Mouse (Mus musculus) stomach, postnatal 0 days (tissue): ENCODE results near the gene Mtg1.
A peak's percentile ranks its signal among the peaks of the same experiment; 100 is the strongest.

Experiments
- CTCF ChIP-seq: IDR thresholded peaks from 2 replicates; pipeline ENCODE4 v1.5.1; 2016; ENCODE audit warnings: antibody characterized with exemption, low read depth, mild to moderate bottlenecking, moderate library complexity
- EP300 ChIP-seq: optimal IDR thresholded peaks from 2 replicates; pipeline ENCODE3; 2016; ENCODE audit warnings: antibody characterized with exemption

DNA sequence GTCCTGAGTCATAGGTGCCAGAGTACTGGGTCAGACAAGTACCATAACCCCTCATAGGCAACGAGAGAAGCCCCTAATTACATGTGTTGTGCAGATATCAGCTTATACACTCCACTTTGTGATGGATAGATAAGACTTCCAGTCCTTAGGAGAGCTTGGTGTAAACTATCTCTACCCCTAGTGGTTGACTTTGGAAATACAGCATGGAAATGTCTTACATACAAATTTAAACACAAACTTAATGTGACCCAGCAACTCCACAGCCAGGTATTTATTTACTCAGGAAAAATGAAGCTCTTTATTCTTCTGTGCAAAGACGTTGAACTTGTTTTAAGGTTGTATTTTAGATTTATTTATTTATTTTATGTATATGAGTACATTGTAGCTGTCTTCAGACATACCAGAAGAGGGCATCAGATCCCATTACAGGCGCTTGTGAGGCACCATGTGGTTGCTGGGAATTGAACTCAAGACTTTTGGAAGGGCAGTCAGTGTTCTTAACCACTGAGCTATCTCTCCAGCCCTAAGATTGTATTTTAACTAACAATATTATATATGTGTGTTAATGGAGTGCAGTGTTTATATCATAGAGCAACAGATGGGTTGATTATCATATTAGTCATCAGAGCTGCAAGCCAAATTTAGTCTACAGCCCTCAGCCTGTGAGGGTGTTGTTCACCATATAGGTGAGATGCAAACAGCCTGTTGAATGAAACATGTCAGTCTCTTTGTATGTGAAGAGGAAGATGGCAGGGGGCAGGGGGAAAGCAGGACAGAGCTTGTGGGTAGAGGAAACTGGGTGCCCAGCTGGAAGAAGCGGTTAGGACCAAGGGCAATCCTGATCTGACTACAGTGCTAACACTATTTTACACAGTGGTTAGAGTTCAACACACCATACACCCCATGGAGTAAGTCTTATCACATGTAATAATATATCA lies 51.3 kb downstream of the Mtg1 start:
- TF ChIP-seq EP300 (no peak), CTCF (peak; percentile 63)
